Mouse (Mus musculus) mouse embryonic stem cell (cell line): Measurements from ENCODE around the gene Polr2m.

Experiments used
- in situ Hi-C, 2 experiments: fragments of 300-500 bp; cut with MboI; formaldehyde crosslinking; loops; 1 replicate in 1 of 2; 3 replicates in 1 of 2; pipeline ENCODE4 v1.14.3; 2019 to 2020; ENCODE audit warnings: low sequenced_read_pairs in 2 of 2, low pct_unique_long_range_greater_than_20kb in 1 of 2, mixed read lengths in 1 of 2; ENCODE audit not compliant: unreplicated experiment in 1 of 2

The Polr2m gene

GRCm38 (mm10) chr9:71479413-71479812, 6.3 kb downstream of the Polr2m start:
- in situ Hi-C loops = no loop called here

DNA sequence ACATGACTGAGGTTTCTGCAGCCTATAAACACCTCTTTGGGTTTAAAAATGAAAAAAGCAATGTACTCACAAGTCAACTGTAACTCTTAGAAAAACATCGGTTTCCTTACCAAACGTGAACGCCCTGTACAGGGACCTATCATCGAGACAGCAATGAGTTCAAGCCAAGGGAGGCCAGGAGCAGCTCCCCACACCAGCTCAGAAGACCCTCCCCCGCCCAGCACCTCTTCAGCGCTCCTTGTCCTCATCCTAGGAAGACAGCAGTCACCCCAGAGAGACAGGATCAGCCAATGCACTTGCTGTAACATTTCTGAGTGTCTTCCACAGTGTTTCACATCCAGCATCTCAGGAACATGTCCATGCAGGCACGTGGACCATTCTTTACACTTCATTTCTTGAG, 7.1 kb downstream of the Polr2m start:
- in situ Hi-C loops = no loop called here

DNA sequence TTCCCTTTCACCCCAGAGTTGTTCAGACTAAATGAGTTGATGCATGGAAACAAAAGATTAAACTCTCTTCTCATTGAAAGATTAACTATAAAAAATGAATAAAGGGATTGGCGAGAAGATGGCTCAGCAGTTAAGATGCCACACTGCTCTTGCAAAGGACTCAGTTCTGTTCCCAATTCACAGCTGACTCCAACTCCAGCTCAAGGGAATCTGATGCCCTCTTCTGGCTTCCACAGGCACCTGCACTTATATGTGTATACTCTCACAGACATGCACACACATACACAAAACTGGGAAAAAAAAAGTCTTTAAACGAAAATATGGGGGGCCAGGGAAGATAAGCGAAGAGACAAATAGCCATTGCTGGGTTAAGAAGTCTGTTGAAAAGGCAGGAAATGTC, 9.1 kb downstream of the Polr2m start:
- in situ Hi-C loops = no loop called here

DNA sequence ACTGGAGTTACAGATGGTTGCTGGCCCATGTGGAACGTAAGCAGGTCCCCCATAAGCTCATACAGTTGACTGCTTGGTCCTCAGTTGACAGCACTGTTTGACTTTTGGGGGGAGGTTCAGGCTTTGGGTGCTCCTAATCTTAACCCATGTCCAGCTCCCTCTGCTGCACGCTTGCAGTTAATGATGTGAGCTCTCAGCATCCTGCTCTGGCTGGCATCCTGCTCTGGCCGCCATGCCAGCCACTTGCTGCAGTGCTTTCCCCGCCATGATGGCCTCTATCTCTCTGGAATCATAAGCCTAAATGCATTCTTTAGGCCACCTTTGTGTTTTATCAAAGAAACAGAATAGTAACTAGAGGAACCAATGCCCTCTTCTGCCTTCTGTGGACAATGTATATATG, 10.2 kb downstream of the Polr2m start:
- in situ Hi-C loops = no loop called here

- in situ Hi-C loops = loop anchor here in 1 of 2 experiments (10.0 kb wide), 1 partner anchor 253 kb away; the partner anchor contains the start of gene Aldh1a2
These were observed 18.3 kb downstream of the Polr2m start for GRCm38 (mm10) chr9:71467434-71467833.

GRCm38 (mm10) chr9:71466111-71466510, 19.6 kb downstream of the Polr2m start:
- in situ Hi-C loops = loop anchor here in 1 of 2 experiments (10.0 kb wide), 1 partner anchor 251 kb away; the partner anchor contains the start of gene Aldh1a2

DNA sequence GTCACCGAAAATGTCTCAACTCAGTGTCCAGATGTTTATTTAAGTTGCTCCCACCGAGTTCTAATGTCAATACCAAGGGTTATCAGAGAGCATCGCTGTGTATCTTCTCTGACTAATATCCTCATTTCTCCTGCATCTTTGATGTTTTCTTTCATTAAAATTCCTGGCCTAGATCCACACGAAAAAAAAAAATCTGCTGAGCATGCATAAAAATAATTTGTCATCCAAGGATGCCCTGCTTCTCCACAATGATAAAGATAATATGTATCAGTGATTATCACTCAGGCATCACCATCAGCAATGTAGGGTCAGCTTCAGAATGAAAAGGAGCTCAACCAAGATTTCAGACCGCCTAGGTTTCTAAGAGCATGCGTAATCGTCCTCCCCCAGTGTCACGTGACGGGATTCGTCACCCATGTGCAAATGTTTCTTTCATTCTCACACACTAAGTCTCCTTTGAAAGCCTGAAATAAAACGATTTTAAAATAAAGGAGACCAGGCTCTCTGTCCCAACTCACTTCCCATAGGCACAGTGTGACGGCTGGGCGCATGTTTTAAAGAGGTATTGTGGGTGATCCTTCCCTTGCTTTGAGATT, 22.6 kb downstream of the Polr2m start:
- in situ Hi-C loops = loop anchor here in 1 of 2 experiments (10.0 kb wide), 1 partner anchor 248 kb away; the partner anchor contains the start of gene Aldh1a2

DNA sequence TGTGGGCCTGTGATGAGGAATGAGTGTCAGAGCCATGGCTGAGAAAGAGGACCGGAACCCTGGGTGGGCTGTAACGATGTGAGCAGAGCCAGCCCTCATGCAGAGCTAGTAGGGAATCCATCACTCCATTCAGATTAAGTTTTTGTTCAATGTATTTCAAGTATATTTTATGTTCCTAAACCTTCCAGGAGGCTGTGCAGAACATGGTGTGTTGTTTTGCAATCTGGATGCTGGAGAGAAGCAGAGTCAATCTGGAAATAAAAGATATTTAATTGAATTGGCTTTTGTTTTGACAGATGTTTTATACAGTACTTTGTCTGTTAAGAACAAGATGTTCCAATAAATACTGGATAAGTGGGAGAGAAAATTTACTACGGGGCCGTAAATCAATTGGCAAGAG, 29.0 kb downstream of the Polr2m start:
- in situ Hi-C loops = no loop called here

DNA sequence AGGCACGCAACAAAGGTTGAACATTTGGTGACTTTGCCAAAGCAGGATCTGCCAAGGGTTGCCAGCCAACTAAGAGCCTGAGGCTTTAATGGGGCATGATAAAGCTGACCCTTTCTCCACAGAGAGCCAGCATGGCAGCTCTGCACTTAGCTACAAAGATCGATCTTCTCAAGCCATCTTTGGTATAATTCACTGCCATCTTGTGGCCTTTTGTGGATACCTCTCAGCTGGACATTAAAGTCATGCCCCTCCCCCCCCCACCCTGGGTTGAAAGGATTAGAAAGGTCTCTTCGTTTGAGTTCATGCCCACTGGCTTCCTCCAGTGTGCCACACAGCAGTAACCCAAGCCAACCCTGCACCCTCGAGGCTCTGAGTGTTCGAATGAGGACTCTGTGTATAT, 31.8 kb downstream of the Polr2m start:
- in situ Hi-C loops = no loop called here

DNA sequence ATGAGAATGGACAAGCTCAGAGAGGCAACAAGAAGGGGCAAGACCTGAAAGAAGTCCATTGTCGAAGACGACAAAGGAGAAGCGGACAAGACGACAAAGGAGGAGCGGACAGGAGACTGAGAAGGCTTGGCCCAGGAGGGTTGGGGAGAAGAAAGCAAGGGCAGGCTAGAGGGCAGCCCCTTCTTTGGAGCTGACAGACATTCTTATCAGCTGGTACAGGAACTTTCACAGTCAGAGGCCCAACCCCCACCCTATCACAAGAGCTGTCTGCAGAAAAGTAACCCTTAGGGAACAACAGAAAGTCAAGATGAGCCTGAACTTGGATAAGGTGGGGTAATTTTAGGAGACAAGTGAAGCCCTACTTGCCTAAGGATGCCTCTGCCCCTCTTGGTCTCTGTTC, 32.4 kb downstream of the Polr2m start:
- in situ Hi-C loops = no loop called here

- in situ Hi-C loops = no loop called here
These were observed 35.1 kb downstream of the Polr2m start for GRCm38 (mm10) chr9:71450626-71451025.

DNA sequence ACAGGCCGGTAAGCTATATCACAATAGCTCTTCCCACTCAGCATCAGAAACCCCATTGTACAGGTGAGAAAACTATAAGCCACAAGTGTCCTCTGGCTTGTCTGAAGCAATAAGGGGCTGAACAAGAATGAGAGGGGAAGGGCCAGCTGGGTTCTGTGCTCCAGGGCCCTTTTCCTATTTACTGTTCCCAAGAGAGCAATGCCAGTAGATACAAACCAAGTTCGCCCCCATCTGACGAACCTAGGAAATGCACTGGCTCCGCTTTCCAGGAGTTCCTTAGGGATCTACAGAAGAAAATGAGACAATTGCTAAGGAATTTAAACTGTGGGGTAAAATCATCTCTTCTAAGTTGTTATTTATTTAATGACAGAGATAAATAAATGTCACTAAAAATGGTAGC, 38.2 kb downstream of the Polr2m start:
- in situ Hi-C loops = no loop called here

GRCm38 (mm10) chr9:71445308-71445707, 40.4 kb downstream of the Polr2m start:
- in situ Hi-C loops = no loop called here

- in situ Hi-C loops = no loop called here
These were observed 47.6 kb downstream of the Polr2m start for GRCm38 (mm10) chr9:71438146-71438545.
